Mouse (Mus musculus): ENCODE results near the gene Rgs3. TPM values are rescaled to one million over a fixed set of nuclear protein-coding genes. Genes with fewer than 3 reads are reported as not detected.
A peak's percentile ranks its signal among the peaks of the same experiment; 100 is the strongest.

The Rgs3 gene
- total RNA-seq, 2 experiments from 2014 or later: 25.8 to 27.3 TPM

- no peak for TF ChIP-seq CTCF (IDR thresholded peaks at IDR 0.05)
- Histone ChIP-seq H3K4me3 (no peak overlapping the region), H3K27ac (no peak overlapping the region)
- no peak for DNase-seq (ENCODE audit: extremely low spot score in 1 of 2, low spot score in 2 of 2)
- intact Hi-C loops (cut with DNase I): no loop called here
These were observed 127.1 kb downstream of the Rgs3 start for GRCm38 (mm10) chr4:62686769-62687168.

DNA sequence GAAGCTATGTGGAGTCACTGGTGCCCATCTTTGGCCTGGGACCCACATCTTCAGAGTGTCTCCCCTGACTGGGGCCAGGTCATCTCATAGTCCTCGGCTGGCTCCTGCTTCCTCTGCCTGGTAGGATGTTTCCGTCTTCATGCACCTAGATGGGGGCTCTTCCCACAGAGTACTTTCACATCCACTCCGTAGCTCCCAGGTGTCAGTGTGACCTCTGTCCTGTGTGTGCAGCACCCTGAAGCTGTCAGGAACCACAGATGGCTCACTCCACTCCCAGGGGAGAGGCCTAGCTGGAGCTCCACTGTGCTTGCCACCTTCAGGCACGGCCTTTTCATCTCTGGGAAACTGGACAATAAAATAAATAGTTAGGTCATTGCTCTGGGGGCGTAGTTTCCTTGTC is 128.5 kb downstream of the Rgs3 start:
- TF ChIP-seq CTCF (IDR thresholded peaks at IDR 0.05): no peak
- intact Hi-C loops (cut with DNase I): no loop called here
- no peak overlapping the region for H3K4me3 ChIP-seq
- H3K27ac ChIP-seq: no peak overlapping the region
- no peak for DNase-seq (ENCODE audit: extremely low spot score in 1 of 2, low spot score in 2 of 2)

DNA sequence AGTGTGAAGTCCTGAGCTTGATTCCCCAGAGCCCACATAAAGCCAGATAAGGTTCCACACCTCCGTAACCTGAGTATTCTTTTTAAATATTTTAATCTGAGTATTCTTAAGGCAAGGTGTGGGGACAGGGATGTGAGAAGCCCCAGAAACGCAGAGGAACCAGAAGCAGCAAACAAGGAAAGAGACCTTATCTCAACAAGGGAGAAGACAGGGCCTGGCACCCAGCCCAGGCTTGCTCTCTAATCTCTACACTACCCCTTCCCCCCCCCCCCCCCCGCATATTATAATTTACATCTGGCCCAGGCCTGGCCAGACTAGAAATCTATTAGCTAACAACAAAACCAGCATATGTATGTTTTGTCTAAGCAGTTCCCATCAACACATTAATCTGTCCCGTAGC is 131.3 kb downstream of the Rgs3 start:
- no peak for TF ChIP-seq CTCF (IDR thresholded peaks at IDR 0.05)
- Histone ChIP-seq H3K4me3 (no peak overlapping the region), H3K27ac (no peak overlapping the region)
- intact Hi-C loops (cut with DNase I): loop anchor here (5.0 kb wide), 1 partner anchor 44 kb away; no protein-coding TSS in a partner anchor
- no peak for DNase-seq (ENCODE audit: extremely low spot score in 1 of 2, low spot score in 2 of 2)

- DNase-seq (ENCODE audit: extremely low spot score in 1 of 2, low spot score in 2 of 2): no peak
- intact Hi-C loops (cut with DNase I): loop anchor here (5.0 kb wide), 1 partner anchor 44 kb away; no protein-coding TSS in a partner anchor
- TF ChIP-seq CTCF (IDR thresholded peaks at IDR 0.05): no peak
- Histone ChIP-seq H3K27ac (no peak overlapping the region), H3K4me3 (no peak overlapping the region)
These were observed 132.0 kb downstream of the Rgs3 start for GRCm38 (mm10) chr4:62691625-62692024.

DNA sequence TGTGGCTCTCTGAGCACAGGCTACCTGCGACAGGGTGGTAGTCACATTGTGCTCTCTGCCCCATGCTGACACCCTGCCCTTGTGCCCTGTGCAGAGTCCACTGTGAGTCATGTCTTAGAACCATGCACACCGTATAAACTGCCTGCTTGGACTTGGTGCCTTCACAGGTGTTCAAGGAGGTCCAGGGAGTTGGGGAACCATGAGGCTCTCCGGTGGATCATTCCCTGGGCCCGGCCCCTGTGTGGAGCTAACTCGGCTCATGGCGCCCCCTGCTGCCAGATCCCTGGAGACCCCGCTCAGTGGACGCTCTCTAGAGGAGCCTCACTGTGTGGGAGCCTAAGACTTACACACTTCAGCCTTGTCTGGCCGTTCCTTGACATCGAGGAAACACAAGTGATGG is 134.2 kb downstream of the Rgs3 start:
- Histone ChIP-seq H3K4me3 (no peak overlapping the region), H3K27ac (no peak overlapping the region)
- intact Hi-C loops (cut with DNase I): loop anchor here (5.0 kb wide), 1 partner anchor 47 kb away; no protein-coding TSS in a partner anchor
- DNase-seq (ENCODE audit: extremely low spot score in 1 of 2, low spot score in 2 of 2): no peak
- peak; percentile 52 for TF ChIP-seq CTCF (IDR thresholded peaks at IDR 0.05)

DNA sequence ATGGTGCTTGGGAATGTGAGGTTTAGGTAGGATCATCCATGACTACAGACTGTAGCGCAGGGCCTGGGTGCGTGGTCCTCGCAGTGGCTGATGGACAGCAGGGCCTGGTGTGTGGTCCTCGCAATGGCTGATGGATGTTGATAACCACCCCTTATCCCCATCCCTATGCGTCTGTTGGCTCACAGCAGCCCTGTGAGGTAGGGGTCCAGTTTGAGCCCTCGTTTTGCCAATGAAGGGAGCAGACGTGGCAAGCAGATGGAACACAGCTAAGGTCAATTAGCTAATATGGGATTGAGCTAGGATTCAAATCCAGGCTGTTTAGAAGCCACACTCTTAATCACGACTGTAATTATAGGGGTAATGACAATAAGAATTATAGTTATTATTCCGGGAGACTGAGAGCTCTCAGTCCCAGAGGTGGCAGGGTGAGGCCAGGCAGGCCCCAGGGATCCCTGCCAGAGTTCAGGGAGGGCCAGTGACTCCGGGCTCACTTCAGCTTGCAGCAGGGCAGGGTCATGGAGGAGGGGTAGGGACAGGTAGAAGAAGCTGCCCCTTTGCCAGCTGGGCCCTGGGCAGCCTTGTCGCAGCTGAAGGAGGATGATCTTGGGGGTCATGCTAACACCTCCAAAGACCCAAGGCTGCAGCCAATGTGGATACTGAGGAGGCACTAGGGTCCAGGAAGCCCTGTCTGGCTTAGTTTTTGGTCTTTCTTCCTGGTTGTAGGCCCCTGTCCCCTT is 135.2 kb downstream of the Rgs3 start:
- no peak for TF ChIP-seq CTCF (IDR thresholded peaks at IDR 0.05)
- intact Hi-C loops (cut with DNase I): loop anchor here (5.0 kb wide), 2 partner anchors 48 to 83 kb away; no protein-coding TSS in a partner anchor
- no peak overlapping the region for H3K4me3 ChIP-seq
- no peak overlapping the region for H3K27ac ChIP-seq
- DNase-seq (ENCODE audit: extremely low spot score in 1 of 2, low spot score in 2 of 2): no peak

GRCm38 (mm10) chr4:62695523-62695922 is 135.9 kb downstream of the Rgs3 start:
- DNase-seq (ENCODE audit: extremely low spot score in 1 of 2, low spot score in 2 of 2): no peak
- no peak for TF ChIP-seq CTCF (IDR thresholded peaks at IDR 0.05)
- Histone ChIP-seq H3K27ac (no peak overlapping the region), H3K4me3 (no peak overlapping the region)
- intact Hi-C loops (cut with DNase I): loop anchor here (5.0 kb wide), 1 partner anchor 83 kb away; no protein-coding TSS in a partner anchor

GRCm38 (mm10) chr4:62695946-62696345 is 136.3 kb downstream of the Rgs3 start:
- Histone ChIP-seq H3K27ac (no peak overlapping the region), H3K4me3 (no peak overlapping the region)
- TF ChIP-seq CTCF (IDR thresholded peaks at IDR 0.05): peak; percentile 71
- intact Hi-C loops (cut with DNase I): loop anchor here (5.0 kb wide), 1 partner anchor 84 kb away; no protein-coding TSS in a partner anchor
- DNase-seq (ENCODE audit: extremely low spot score in 1 of 2, low spot score in 2 of 2): peak; percentile 48 to 57

- H3K4me3 ChIP-seq: no peak overlapping the region
- intact Hi-C loops (cut with DNase I): loop anchor here (1.0 to 5.0 kb wide), 3 partner anchors 64 to 136 kb away; no protein-coding TSS in a partner anchor
- DNase-seq (ENCODE audit: extremely low spot score in 1 of 2, low spot score in 2 of 2): peak in 1 of 2 experiments; percentile 40
- TF ChIP-seq CTCF (IDR thresholded peaks at IDR 0.05): no peak
- peak overlapping the region; percentile 11; the same call in 1 of the 2 replicates for H3K27ac ChIP-seq
These were observed 137.2 kb downstream of the Rgs3 start for GRCm38 (mm10) chr4:62696699-62697404.

DNA sequence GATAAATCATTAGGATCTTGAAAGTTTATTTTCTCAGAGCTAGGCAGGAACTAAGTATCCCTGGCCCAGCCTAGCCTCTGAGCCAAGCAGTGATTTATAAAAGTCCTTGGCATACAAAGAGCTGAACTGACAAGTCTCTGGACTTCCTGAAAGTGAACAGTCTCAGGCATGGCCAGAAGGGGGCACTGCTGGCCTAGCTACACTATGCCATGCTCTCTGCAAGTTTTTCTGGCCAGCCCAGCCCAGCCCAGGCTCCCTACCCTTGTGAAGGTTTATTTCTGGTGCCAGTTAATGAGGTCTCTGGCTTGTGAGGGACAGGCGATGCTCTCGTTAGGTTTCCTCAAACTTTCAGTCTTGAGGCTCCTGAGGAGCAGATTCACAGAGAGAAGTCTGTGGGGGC is 137.8 kb downstream of the Rgs3 start:
- intact Hi-C loops (cut with DNase I): loop anchor here (1.0 to 5.0 kb wide), 3 partner anchors 64 to 136 kb away; no protein-coding TSS in a partner anchor
- no peak overlapping the region for H3K4me3 ChIP-seq
- no peak overlapping the region; the same call in 1 of the 2 replicates for H3K27ac ChIP-seq
- peak; percentile 96 for TF ChIP-seq CTCF (IDR thresholded peaks at IDR 0.05)
- peak; percentile 84 to 90 for DNase-seq (ENCODE audit: extremely low spot score in 1 of 2, low spot score in 2 of 2)

GRCm38 (mm10) chr4:62698521-62698920 is 138.9 kb downstream of the Rgs3 start:
- H3K4me3 ChIP-seq: no peak overlapping the region
- no peak for TF ChIP-seq CTCF (IDR thresholded peaks at IDR 0.05)
- no peak for DNase-seq (ENCODE audit: extremely low spot score in 1 of 2, low spot score in 2 of 2)
- peak overlapping the region; percentile 34 for H3K27ac ChIP-seq
- intact Hi-C loops (cut with DNase I): loop anchor here (5.0 kb wide), 1 partner anchor 86 kb away; no protein-coding TSS in a partner anchor

Data from left cerebral cortex, adult 2 months (tissue).